In the genomic region with DNA sequence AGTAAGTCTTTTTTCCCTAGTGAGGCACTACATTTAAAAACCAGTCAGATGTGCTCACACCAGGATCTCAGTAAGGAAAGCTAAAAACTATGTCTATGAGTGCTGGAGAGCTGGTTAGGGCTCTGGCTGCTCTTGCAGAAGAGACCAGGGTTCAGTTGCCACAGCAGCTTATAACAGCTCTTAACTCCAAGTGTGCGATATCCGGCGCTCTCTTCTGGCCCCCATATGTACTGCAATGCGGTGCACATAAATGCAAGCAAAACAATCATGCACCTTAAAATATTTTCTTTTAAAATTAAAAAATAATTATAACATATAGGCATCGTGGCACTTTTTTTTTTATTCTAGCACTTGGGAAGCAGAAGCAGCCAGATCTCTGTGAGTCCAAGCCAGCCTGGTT, we compare ENCODE assay signal across 22 mouse cellular contexts. TPM values are rescaled to one million over a fixed set of nuclear protein-coding genes. Genes with fewer than 3 reads are reported as not detected.
DNase-seq lines count a peak whose midpoint lies in the region; ATAC-seq and TF ChIP-seq lines count a peak whose summit lies in the region.
"Had no signal": no experiment of that assay in that cellular context is flagged by ENCODE, and none has a peak within 500 bp of the region (broad histone marks: within the 10 kb centered on the region; RNA-seq: fewer than 3 reads in every experiment).

No protein-coding gene starts in this region.

- H3K4me2 ChIP-seq in liver, embryonic 14.5 days (ENCODE audit: low read depth), result no peak overlapping the region
- H3K4me2 ChIP-seq in liver, embryonic 11.5 days, result no peak overlapping the region
- no peak overlapping the region for H3K4me2 ChIP-seq in stomach, postnatal 0 days (replicated peaks; ENCODE audit: low read depth)
- H3K4me2 ChIP-seq: heart, embryonic 12.5 days; hindbrain, embryonic 12.5 days; lung, embryonic 15.5 days had no signal

- peak; percentile 24; the same call in 1 of the 2 replicates for TF ChIP-seq CTCF in liver, embryonic 14.5 days (IDR thresholded peaks at IDR 0.05; ENCODE audit: low read depth)
- TF ChIP-seq CTCF in ES-Bruce4 (IDR thresholded peaks at IDR 0.05; ENCODE audit: low read depth, low read length), result peak; percentile 17
- 0 out of 2 replicates have a peak, but pooled peaks have one; percentile 21 for TF ChIP-seq CTCF in stomach, postnatal 0 days (IDR thresholded peaks at IDR 0.05; ENCODE audit: low read depth)

- H3K4me1 ChIP-seq in liver, embryonic 14.5 days (replicated peaks; ENCODE audit: control insufficient read depth in 2 of 2, insufficient read depth in 2 of 2, low read length in 1 of 2), result peaks cover 7 to 28% of the 10 kb centered on the region in 2 experiments; a peak in 3 of 4 replicates
- H3K4me1 ChIP-seq in liver, embryonic 11.5 days (replicated peaks; ENCODE audit: control insufficient read depth, insufficient read depth, low read length), result peaks cover 21% of the 10 kb centered on the region
- H3K4me1 ChIP-seq in ES-Bruce4 (ENCODE audit: control insufficient read depth, insufficient read depth, low read length), result no peaks in the 10 kb centered on the region
- no peaks in the 10 kb centered on the region for H3K4me1 ChIP-seq in stomach, postnatal 0 days (replicated peaks; ENCODE audit: control insufficient read depth, insufficient read depth)
- H3K4me1 ChIP-seq: embryonic facial prominence, embryonic 10.5 days; hindbrain, embryonic 12.5 days had no signal

- no peaks in the 10 kb centered on the region for H3K36me3 ChIP-seq in liver, embryonic 14.5 days (replicated peaks; ENCODE audit: control insufficient read depth, insufficient read depth, low read depth)
- H3K36me3 ChIP-seq in liver, embryonic 11.5 days (ENCODE audit: control insufficient read depth, insufficient read depth, low read length), result no peaks in the 10 kb centered on the region
- H3K36me3 ChIP-seq in ES-Bruce4 (ENCODE audit: control insufficient read depth, insufficient read depth, low read length, poor library complexity, severe bottlenecking), result no peaks in the 10 kb centered on the region
- H3K36me3 ChIP-seq in stomach, postnatal 0 days (ENCODE audit: control insufficient read depth, insufficient read depth, low read length), result no peaks in the 10 kb centered on the region
- H3K36me3 ChIP-seq: embryonic facial prominence, embryonic 10.5 days; heart, embryonic 12.5 days; hindbrain, embryonic 12.5 days; lung, embryonic 15.5 days had no signal

- no peak for ATAC-seq in liver, embryonic 14.5 days (ENCODE audit: insufficient read depth)
- ATAC-seq in liver, embryonic 11.5 days (replicated peaks; ENCODE audit: low FRiP score), result no peak
- no peak for ATAC-seq in stomach, postnatal 0 days (ENCODE audit: low FRiP score, low TSS enrichment)
- ATAC-seq in CD4-positive, CD25-positive, alpha-beta regulatory T cell, adult 4 months, result no peak

- 86% methylated on average over 5 of the region's 5 CpGs for WGBS in liver, embryonic 14.5 days (ENCODE audit: insufficient replicate concordance)
- WGBS in liver, embryonic 11.5 days, result 88% methylated on average over 5 of the region's 5 CpGs
- WGBS in stomach, postnatal 0 days, result 93% methylated on average over 5 of the region's 5 CpGs

- no peaks in the 10 kb centered on the region for H3K9me3 ChIP-seq in liver, embryonic 14.5 days (ENCODE audit: control insufficient read depth, low read length)
- H3K9me3 ChIP-seq in liver, embryonic 11.5 days (ENCODE audit: control insufficient read depth, low read length), result no peaks in the 10 kb centered on the region
- H3K9me3 ChIP-seq in ES-Bruce4 (replicated peaks; ENCODE audit: control insufficient read depth, insufficient read depth, low read length, poor library complexity, severe bottlenecking), result no peaks in the 10 kb centered on the region
- H3K9me3 ChIP-seq in stomach, postnatal 0 days (ENCODE audit: control insufficient read depth, low read length), result no peaks in the 10 kb centered on the region
- H3K9me3 ChIP-seq: embryonic facial prominence, embryonic 10.5 days; hindbrain, embryonic 12.5 days; lung, embryonic 15.5 days had no signal

- no peak for TF ChIP-seq EP300 in liver, embryonic 14.5 days (IDR thresholded peaks at IDR 0.05; ENCODE audit: low read depth)
- TF ChIP-seq EP300 in ES-Bruce4 (IDR thresholded peaks at IDR 0.05; ENCODE audit: insufficient read depth, low read depth, low read length), result no peak
- TF ChIP-seq EP300 in stomach, postnatal 0 days (optimal IDR thresholded peaks at IDR 0.05), result no peak

- H3K27ac ChIP-seq in liver, embryonic 14.5 days, result no peak overlapping the region
- H3K27ac ChIP-seq in liver, embryonic 11.5 days (ENCODE audit: low read depth, low read length), result no peak overlapping the region
- no peak overlapping the region for H3K27ac ChIP-seq in ES-Bruce4 (ENCODE audit: insufficient read depth, low read length)
- no peak overlapping the region for H3K27ac ChIP-seq in stomach, postnatal 0 days (replicated peaks)
- H3K27ac ChIP-seq: embryonic facial prominence, embryonic 10.5 days; hindbrain, embryonic 12.5 days; left cerebral cortex, adult 2 months; lung, embryonic 15.5 days had no signal

- no peak overlapping the region for H3K9ac ChIP-seq in liver, embryonic 14.5 days (replicated peaks)
- H3K9ac ChIP-seq in liver, embryonic 11.5 days (ENCODE audit: low read depth, low read length), result no peak overlapping the region
- H3K9ac ChIP-seq in ES-Bruce4 (ENCODE audit: low read depth, poor library complexity, severe bottlenecking), result no peak overlapping the region
- H3K9ac ChIP-seq in stomach, postnatal 0 days (ENCODE audit: low read length), result no peak overlapping the region
- H3K9ac ChIP-seq: heart, embryonic 12.5 days; hindbrain, embryonic 12.5 days; lung, embryonic 15.5 days had no signal

- no peaks in the 10 kb centered on the region for H3K27me3 ChIP-seq in liver, embryonic 14.5 days (ENCODE audit: control insufficient read depth, insufficient read depth, low read length)
- H3K27me3 ChIP-seq in liver, embryonic 11.5 days (replicated peaks; ENCODE audit: control insufficient read depth, insufficient read depth, low read length), result no peaks in the 10 kb centered on the region
- no peaks in the 10 kb centered on the region for H3K27me3 ChIP-seq in ES-Bruce4 (ENCODE audit: control insufficient read depth, insufficient read depth, low read length, poor library complexity, severe bottlenecking)
- no peaks in the 10 kb centered on the region for H3K27me3 ChIP-seq in stomach, postnatal 0 days (ENCODE audit: control insufficient read depth, insufficient read depth, low read length)
- H3K27me3 ChIP-seq: heart, embryonic 12.5 days; hindbrain, embryonic 12.5 days; lung, embryonic 15.5 days had no signal

- no peak overlapping the region for H3K4me3 ChIP-seq in liver, embryonic 14.5 days (ENCODE audit: insufficient read depth in 1 of 2, low read depth in 2 of 2, low read length in 2 of 2)
- no peak overlapping the region for H3K4me3 ChIP-seq in liver, embryonic 11.5 days (ENCODE audit: low read depth, low read length)
- no peak overlapping the region for H3K4me3 ChIP-seq in ES-Bruce4 (ENCODE audit: low read depth, low read length)
- H3K4me3 ChIP-seq in stomach, postnatal 0 days (ENCODE audit: low read depth, low read length), result no peak overlapping the region
- H3K4me3 ChIP-seq: embryonic facial prominence, embryonic 10.5 days; heart, embryonic 12.5 days; hindbrain, embryonic 12.5 days; left cerebral cortex, adult 2 months; lung, embryonic 15.5 days; myocyte had no signal

- DNase-seq in liver, embryonic 14.5 days (ENCODE audit: low read depth in 3 of 3, low spot score in 3 of 3), result no peak
- no peak for DNase-seq in liver, embryonic 11.5 days (ENCODE audit: low spot score)
- peak; percentile 15 for DNase-seq in A20 (ENCODE audit: low read depth, low spot score)
- no peak for DNase-seq in stomach, postnatal 0 days (ENCODE audit: low spot score)
- no peak for DNase-seq in cerebellum, adult 11-12 months
- DNase-seq: adrenal gland, postnatal 10 days; cerebellum, adult 8-10 months; heart, postnatal 14 days; kidney, adult 8-10 months; kidney, postnatal 25 days; layer of hippocampus, adult 9-11 months; left cerebral cortex, postnatal 4 days; midbrain, embryonic 14.5 days; spleen, adult 18-20 months had no signal

- no peak for TF ChIP-seq POLR2A in ES-Bruce4 (IDR thresholded peaks at IDR 0.05; ENCODE audit: insufficient read depth, low read length)

RNA-seq across cellular contexts. Expression of a gene that starts 49.5 kb away (rescaled TPM):
- 2.2 and 3.1 TPM in 2 replicates for polyA plus RNA-seq in liver, embryonic 14.5 days (2012; rRNA removed)
- 2.5 and 2.9 TPM in 2 replicates for polyA plus RNA-seq in liver, embryonic 14.5 days (2014; fragmentation: Nextera tagmentation; extraction: Ambion mirVana)
- 6.7 and 9.3 TPM in 2 replicates for polyA plus RNA-seq in liver, embryonic 11.5 days (2014; fragmentation: Nextera tagmentation; extraction: Ambion mirVana)
- polyA plus RNA-seq in ES-Bruce4 (2011; ENCODE audit: insufficient read depth, insufficient read length, low read depth, missing spikeins), result 34.6 and 35.2 TPM in 2 replicates
- 5.3 and 7.3 TPM in 2 replicates for polyA plus RNA-seq in stomach, postnatal 0 days (2015; fragmentation: Nextera tagmentation; extraction: Ambion mirVana)
- polyA plus RNA-seq in CD4-positive, CD25-positive, alpha-beta regulatory T cell, adult 4 months (2017; shearing (Covaris generic)), result 1 to 10 TPM; 2.3 to 2.8 TPM
